Mouse (Mus musculus) CH12.LX (cell line): ENCODE data around the gene Tjap1.

Source experiments
- CHD2 ChIP-seq: IDR thresholded peaks from 2 replicates; pipeline ENCODE4 v1.6.1; 2011; ENCODE audit warnings: low read length, improper control_type of control experiment
- CTCF ChIP-seq, 2 experiments: IDR thresholded peaks in 1 of 2; conservative IDR thresholded peaks in 1 of 2; 2 replicates each; pipeline ENCODE4 v1.5.1; 2011 to 2012; ENCODE audit warnings: low read depth in 2 of 2, low read length in 2 of 2, improper control_type of control experiment in 1 of 2, inconsistent platforms in 1 of 2, mild to moderate bottlenecking in 1 of 2, moderate library complexity in 1 of 2
- EP300 ChIP-seq: IDR thresholded peaks from 2 replicates; pipeline ENCODE4 v1.6.1; 2011; ENCODE audit warnings: low read length, improper control_type of control experiment
- KAT2A ChIP-seq: IDR thresholded peaks from 2 replicates; pipeline ENCODE4 v1.6.1; 2012; ENCODE audit warnings: low read length, improper control_type of control experiment, inconsistent platforms; ENCODE audit not compliant: insufficient replicate concordance
- MXI1 ChIP-seq: IDR thresholded peaks from 2 replicates; pipeline ENCODE4 v1.6.1; 2011; ENCODE audit warnings: mild to moderate bottlenecking, low read depth, low read length, improper control_type of control experiment
- NELFE ChIP-seq: IDR thresholded peaks from 2 replicates; pipeline ENCODE4 v1.6.1; 2011; ENCODE audit warnings: low read depth, low read length, improper control_type of control experiment
- POLR2A ChIP-seq: IDR thresholded peaks from 2 replicates; pipeline ENCODE4 v1.6.1; 2011; ENCODE audit warnings: low read depth, mild to moderate bottlenecking, improper control_type of control experiment, low read length
- TCF12 ChIP-seq: IDR thresholded peaks from 2 replicates; pipeline ENCODE4 v1.6.1; 2014; ENCODE audit warnings: low read depth, mild to moderate bottlenecking, inconsistent platforms, low read length, improper control_type of control experiment
- USF1 ChIP-seq: IDR thresholded peaks from 2 replicates; pipeline ENCODE4 v1.6.1; 2014; ENCODE audit warnings: low read depth, mild to moderate bottlenecking, inconsistent platforms, low read length, improper control_type of control experiment
- ZMIZ1 ChIP-seq: IDR thresholded peaks from 2 replicates; pipeline ENCODE4 v1.6.1; 2012; ENCODE audit warnings: low read depth, mild to moderate bottlenecking, inconsistent platforms, low read length, improper control_type of control experiment

GRCm38 (mm10) chr17:46241471-46241870, 41.4 kb downstream of the Tjap1 start:
- TF ChIP-seq NELFE = no peak
- TF ChIP-seq MXI1 = no peak
- TF ChIP-seq POLR2A = no peak
- no peak for TF ChIP-seq CTCF (conservative IDR thresholded peaks at IDR 0.05 in 1 of 2, IDR thresholded peaks at IDR 0.05 in 1 of 2; ENCODE audit: low read depth in 2 of 2, low read length in 2 of 2)
- no peak for TF ChIP-seq KAT2A
- TF ChIP-seq ZMIZ1 = no peak
- no peak for TF ChIP-seq EP300
- TF ChIP-seq USF1 = no peak
- TF ChIP-seq CHD2 = no peak
- no peak for TF ChIP-seq TCF12
